ENCODE assay signal across 17 mouse cellular contexts in the genomic region with DNA sequence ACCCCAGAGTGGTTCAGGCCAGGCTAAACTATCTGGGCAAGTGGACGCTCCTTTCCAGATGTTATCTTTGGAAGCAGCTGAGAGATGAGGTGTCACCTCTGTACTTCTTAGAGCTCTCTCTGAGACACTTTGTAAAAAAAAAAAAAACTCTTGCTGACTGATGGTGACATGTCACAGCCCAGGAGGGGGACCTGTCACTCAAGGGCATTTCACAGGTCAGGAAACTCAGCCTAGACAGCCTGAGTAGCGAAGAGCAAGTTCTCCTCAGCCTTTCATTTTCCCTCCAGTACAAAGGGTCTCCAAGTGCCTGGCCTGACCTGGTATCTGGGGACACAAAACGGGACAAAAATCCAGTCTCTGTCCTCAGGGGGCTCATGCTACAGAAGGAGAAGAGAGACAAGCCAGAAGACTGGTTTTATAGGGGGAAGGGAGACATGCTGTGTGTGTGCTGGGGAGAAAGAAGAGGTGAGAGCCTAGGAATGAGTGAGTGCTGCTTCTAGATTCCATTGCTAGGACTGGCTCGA. TPM values are rescaled to one million over a fixed set of nuclear protein-coding genes. Genes with fewer than 3 reads are reported as not detected.
A peak's percentile ranks its signal among the peaks of the same experiment; 100 is the strongest.
DNase-seq lines count a peak whose midpoint lies in the region; ATAC-seq and TF ChIP-seq lines count a peak whose summit lies in the region.
"Had no signal": no experiment of that assay in that cellular context is flagged by ENCODE, and none has a peak within 500 bp of the region (broad histone marks: within the 10 kb centered on the region; RNA-seq: fewer than 3 reads in every experiment).

No protein-coding gene starts in this region.

- ATAC-seq in frontal cortex, adult (ENCODE audit: low TSS enrichment) = peak; percentile 57
- ATAC-seq in midbrain, embryonic 11.5 days (ENCODE audit: low FRiP score) = no peak
- ATAC-seq: Patski had no signal

- H3K4me1 ChIP-seq in spleen, adult 2 months (ENCODE audit: control insufficient read depth, insufficient read depth, insufficient read length) = peaks cover 28% of the 10 kb centered on the region; the same call in 1 of the 2 replicates
- H3K4me1 ChIP-seq in midbrain, embryonic 11.5 days (ENCODE audit: control insufficient read depth, insufficient read depth, low read length) = no peaks in the 10 kb centered on the region

- no peaks in the 10 kb centered on the region for H3K9me3 ChIP-seq in midbrain, embryonic 11.5 days (ENCODE audit: control insufficient read depth, low read length)
- H3K9me3 ChIP-seq: embryonic facial prominence, embryonic 13.5 days; heart, embryonic 12.5 days; megakaryocyte, embryonic 14.5 days had no signal

- no peak for DNase-seq in frontal cortex, postnatal 36 days (ENCODE audit: low spot score in 2 of 2)
- DNase-seq in spleen, adult 2 months (ENCODE audit: low read depth in 1 of 2, low spot score in 2 of 2) = no peak
- DNase-seq in spleen, adult 18-20 months = no peak
- DNase-seq in naive thymus-derived CD4-positive, alpha-beta T cell, adult 2 months (ENCODE audit: low read depth) = peak; percentile 44
- no peak for DNase-seq in cerebellum, adult 18-20 months
- no peak for DNase-seq in midbrain, embryonic 11.5 days (ENCODE audit: low spot score, missing footprints)
- no peak for DNase-seq in lung, postnatal 36 days
- DNase-seq: cerebellum, postnatal 25 days; kidney, adult 18-20 months; kidney, postnatal 4 days; lung, embryonic 14.5 days; retina, postnatal 1 day had no signal

- no peak for TF ChIP-seq POLR2A in spleen, adult 2 months (IDR thresholded peaks at IDR 0.05; ENCODE audit: low read depth, low read length)

- no peak overlapping the region for H3K4me3 ChIP-seq in spleen, adult 2 months (ENCODE audit: extremely low read depth, insufficient read depth, insufficient read length)
- H3K4me3 ChIP-seq in midbrain, embryonic 11.5 days (ENCODE audit: low read depth, low read length) = no peak overlapping the region
- H3K4me3 ChIP-seq: embryonic facial prominence, embryonic 13.5 days; heart, embryonic 12.5 days had no signal

- H3K27ac ChIP-seq in spleen, adult 2 months (ENCODE audit: insufficient read depth, low read length) = peak overlapping the region; percentile 51
- H3K27ac ChIP-seq in midbrain, embryonic 11.5 days (ENCODE audit: low read depth, low read length) = no peak overlapping the region

- H3K9ac ChIP-seq in midbrain, embryonic 11.5 days (ENCODE audit: low read length) = no peak overlapping the region
- H3K9ac ChIP-seq: embryonic facial prominence, embryonic 13.5 days; heart, embryonic 12.5 days; lung, embryonic 14.5 days had no signal

- WGBS in spleen, adult 2 months = 26% methylated on average over 4 of the region's 4 CpGs
- WGBS in midbrain, embryonic 11.5 days = 52% methylated on average over 4 of the region's 4 CpGs

- no peaks in the 10 kb centered on the region for H3K36me3 ChIP-seq in spleen, adult 2 months (ENCODE audit: control insufficient read depth, insufficient read depth, low read length)
- no peaks in the 10 kb centered on the region for H3K36me3 ChIP-seq in midbrain, embryonic 11.5 days (ENCODE audit: control insufficient read depth, insufficient read depth, low read length)
- H3K36me3 ChIP-seq: embryonic facial prominence, embryonic 13.5 days; heart, embryonic 12.5 days had no signal

- H3K4me2 ChIP-seq in midbrain, embryonic 11.5 days = no peak overlapping the region
- H3K4me2 ChIP-seq: embryonic facial prominence, embryonic 13.5 days; heart, embryonic 12.5 days; lung, embryonic 14.5 days had no signal

- no peaks in the 10 kb centered on the region for H3K27me3 ChIP-seq in spleen, adult 2 months (ENCODE audit: control insufficient read depth, insufficient read depth, low read length)
- no peaks in the 10 kb centered on the region for H3K27me3 ChIP-seq in midbrain, embryonic 11.5 days (ENCODE audit: control insufficient read depth, insufficient read depth, low read length)
- H3K27me3 ChIP-seq: embryonic facial prominence, embryonic 13.5 days; Patski had no signal

- TF ChIP-seq CTCF in spleen, adult 2 months (IDR thresholded peaks at IDR 0.05; ENCODE audit: extremely low read depth, insufficient read depth, insufficient read length, insufficient replicate concordance) = no peak

RNA-seq across cellular contexts. Expression of gene Camk1g, which starts 32.2 kb away (rescaled TPM):
- 0.12 and 0.26 TPM in 2 replicates for polyA plus RNA-seq in spleen, adult 2 months (2012; rRNA removed)
- 17.1 and 20.1 TPM in 2 replicates for polyA plus RNA-seq in midbrain, embryonic 11.5 days (2014; fragmentation: Nextera tagmentation; extraction: Ambion mirVana)

Comparison
In these comparisons a context has a peak if more than half of its experiments do, and no peak if none do; other contexts are left out.
1. RNA of gene Camk1g, which starts 32.2 kb away (polyA plus RNA-seq): 17.1 to 20.1 TPM in midbrain, embryonic 11.5 days; 0.12 to 0.26 TPM in spleen, adult 2 months; every median in the first group is over 10 times any median in the second.